Mouse (Mus musculus) cerebellum, adult 2 months (tissue): ENCODE measurements around the gene Klhl29.

Source experiments
- CTCF ChIP-seq: fragments of 200-500 bp; IDR thresholded peaks from 2 replicates; pipeline ENCODE4 v1.5.1; 2011; ENCODE audit warnings: low read depth, mild to moderate bottlenecking, control low read depth, low read length, moderate library complexity, borderline replicate concordance; ENCODE audit not compliant: insufficient read depth
- POLR2A ChIP-seq: fragments of 200-500 bp; IDR thresholded peaks from 2 replicates; pipeline ENCODE4 v1.6.1; 2011; ENCODE audit warnings: low read length, control low read depth, borderline replicate concordance; ENCODE audit not compliant: insufficient read depth

- TF ChIP-seq CTCF (no peak), POLR2A (no peak)
Observed at GRCm38 (mm10) chr12:5122972-5123371, 252.5 kb downstream of the Klhl29 start.
